Mouse (Mus musculus): ENCODE results near the gene Msi2.

GRCm38 (mm10) chr11:88605098-88605525 lies 113.2 kb downstream of the Msi2 start:
- TF ChIP-seq CTCF (IDR thresholded peaks at IDR 0.05; ENCODE audit: extremely low read depth, insufficient read depth, insufficient read length, insufficient replicate concordance) (no peak), POLR2A (IDR thresholded peaks at IDR 0.05; ENCODE audit: low read depth, low read length) (no peak)
